Mouse (Mus musculus) lung, postnatal 0 days (tissue): ENCODE results near the gene Nmur1.

Experiments
- CTCF ChIP-seq: IDR thresholded peaks from 2 replicates; pipeline ENCODE4 v1.5.1; 2016; ENCODE audit warnings: antibody characterized with exemption, mild to moderate bottlenecking
- EP300 ChIP-seq: IDR thresholded peaks from 2 replicates; pipeline ENCODE4 v1.6.1; 2016; ENCODE audit warnings: antibody characterized with exemption, mild to moderate bottlenecking, control low read depth

- peak; percentile 95 for TF ChIP-seq CTCF
- no peak for TF ChIP-seq EP300
Measured at GRCm38 (mm10) chr1:86430056-86430455, 4.0 kb upstream of the Nmur1 start.
